Mouse (Mus musculus) neural tube, embryonic 11.5 days (tissue): ENCODE results near the gene Catip. TPM values are rescaled to one million over a fixed set of nuclear protein-coding genes. Genes with fewer than 3 reads are reported as not detected.
"Not testable (repeated sequence)": the region's sequence is repeated elsewhere in the genome, so short reads cannot be mapped to it uniquely, and the experiment has no call there.

Experiments
- ATAC-seq: fragments of 200-750 bp; cut with Nextera tagmentation; 2 replicates; pipeline ENCODE4 v1.8.0; 2017; ENCODE audit warnings: moderate number of reproducible peaks, mild to moderate bottlenecking, moderate TSS enrichment, moderate library complexity; ENCODE audit not compliant: insufficient read depth, low FRiP score, low TSS enrichment
- DNase-seq: peaks from one replicate; pipeline ENCODE4 v3.0.0-alpha.2; 2015; ENCODE audit warnings: low spot score
- H3K27ac ChIP-seq: fragments of 300-500 bp; sonication (generic); 2 replicates; pipeline ENCODE4 v1.5.1; 2014; ENCODE audit warnings: low read depth, mild to moderate bottlenecking, low read length
- H3K27me3 ChIP-seq: fragments of 300-500 bp; sonication (generic); 2 replicates; pipeline ENCODE4 v1.6.1; 2014; ENCODE audit warnings: mild to moderate bottlenecking, low read length, mixed read lengths; ENCODE audit not compliant: control insufficient read depth, insufficient read depth
- H3K36me3 ChIP-seq: fragments of 300-500 bp; sonication (generic); 2 replicates; pipeline ENCODE4 v1.6.1; 2014; ENCODE audit warnings: mild to moderate bottlenecking, low read length, moderate library complexity, mixed read lengths; ENCODE audit not compliant: control insufficient read depth, insufficient read depth
- H3K4me1 ChIP-seq: fragments of 300-500 bp; sonication (generic); 2 replicates; pipeline ENCODE4 v1.6.1; 2014; ENCODE audit warnings: low read length, mixed read lengths; ENCODE audit not compliant: control insufficient read depth, insufficient read depth
- H3K4me2 ChIP-seq: fragments of 300-500 bp; sonication (generic); 2 replicates; pipeline ENCODE4 v1.6.1; 2014; ENCODE audit warnings: low read depth, mild to moderate bottlenecking, moderate library complexity
- H3K4me3 ChIP-seq: fragments of 300-500 bp; sonication (generic); 2 replicates; pipeline ENCODE4 v1.5.1; 2014; ENCODE audit warnings: low read depth, low read length
- H3K9ac ChIP-seq: fragments of 300-500 bp; sonication (generic); 2 replicates; pipeline ENCODE4 v1.6.1; 2014; ENCODE audit warnings: mild to moderate bottlenecking, low read length
- H3K9me3 ChIP-seq: fragments of 300-500 bp; sonication (generic); 2 replicates; pipeline ENCODE4 v1.6.1; 2016; ENCODE audit warnings: low read length; ENCODE audit not compliant: control insufficient read depth
- WGBS: fragments of 180-500 bp; shearing (Covaris S2); extraction: QIAGEN DNeasy Blood & Tissue Kit; methylation state at CpG from one replicate; pipeline ENCODE4 v1.1.7; 2014; 5-methylcytosine and 5-hydroxymethylcytosine counted together
- polyA plus RNA-seq: library from polyadenylated mRNA; unstranded; fragments of >200 nt; fragmentation: Nextera tagmentation; extraction: Ambion mirVana; gene quantifications from 2 replicates; pipeline ENCODE4 v1.2.1, GENCODE M21; 2014

Catip gene
- polyA plus RNA-seq, 1 experiment from 2014 or later, result 0.20 TPM

DNA sequence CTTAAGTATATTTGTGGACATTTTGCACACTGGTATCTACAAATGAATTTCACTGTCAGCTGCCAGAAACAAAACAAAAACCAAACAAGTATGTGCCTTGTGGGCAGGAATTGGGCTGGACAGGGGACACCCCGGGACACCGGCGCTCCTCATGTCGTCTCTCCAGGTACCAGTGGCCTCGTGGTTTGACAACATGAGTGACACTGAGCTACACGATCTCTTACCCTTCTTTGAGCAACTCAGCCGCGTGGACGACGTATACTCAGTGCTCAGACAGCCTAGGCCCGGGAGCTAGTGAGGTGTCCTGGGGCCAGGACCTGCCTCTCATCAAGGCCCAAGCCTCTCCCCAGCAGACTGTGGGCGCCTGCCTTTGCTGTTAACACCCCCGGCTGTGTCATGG is 33.4 kb downstream of the Catip start:
- ATAC-seq (no peak), DNase-seq (no peak)
- 94% methylated on average over 12 of the region's 13 CpGs for WGBS
- H3K4me3 ChIP-seq, result no peak overlapping the region
- 0 out of 2 replicates have a peak, but pooled peaks cover 4% of the 10 kb centered on the region for H3K27me3 ChIP-seq
- H3K4me1 ChIP-seq, result peaks cover 10% of the 10 kb centered on the region
- H3K36me3 ChIP-seq, result peaks cover 7% of the 10 kb centered on the region; the same call in 1 of the 2 replicates
- H3K9me3 ChIP-seq, result no peaks in the 10 kb centered on the region
- no peak overlapping the region for H3K4me2 ChIP-seq
- H3K9ac ChIP-seq, result no peak overlapping the region
- H3K27ac ChIP-seq, result no peak overlapping the region

DNA sequence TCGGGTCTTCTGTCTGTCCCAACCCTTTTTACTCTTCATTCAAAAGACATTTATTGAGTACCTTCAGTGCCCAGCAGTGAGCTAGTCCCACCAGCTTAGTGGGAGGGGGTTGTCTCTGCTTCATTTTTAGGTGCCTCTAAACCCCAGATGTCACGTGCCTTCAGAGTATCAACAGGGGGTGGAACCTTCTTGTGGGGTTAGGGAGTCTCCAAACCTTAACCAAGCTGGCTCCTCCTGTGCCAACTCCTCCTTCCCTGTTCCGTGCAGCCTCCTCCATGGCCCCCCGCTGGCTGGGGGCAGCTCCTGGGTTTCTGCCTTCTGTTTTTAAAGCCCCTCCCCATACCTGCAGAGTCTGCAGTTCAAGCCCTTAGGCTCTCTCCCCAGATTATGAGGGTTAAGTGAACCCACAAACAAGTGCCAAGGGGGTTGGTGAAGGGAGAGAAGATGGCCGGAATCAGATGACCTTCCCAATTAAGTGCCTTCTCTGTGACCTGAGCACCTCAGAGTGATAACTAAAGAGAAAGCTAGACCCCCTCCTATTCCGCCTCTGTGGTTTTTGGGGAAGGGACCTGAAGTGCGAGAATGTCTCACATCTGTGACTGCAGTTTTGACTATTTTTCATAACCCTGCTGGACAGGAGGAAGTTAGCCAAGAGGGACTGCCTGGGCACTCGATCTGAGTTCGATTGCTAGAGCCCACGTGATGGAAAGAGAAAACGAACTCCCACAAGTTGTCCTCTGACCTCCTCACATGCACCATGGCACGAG is 34.7 kb downstream of the Catip start:
- Histone ChIP-seq H3K4me3 (peak overlapping the region; percentile 42), H3K27ac (0 out of 2 replicates have a peak overlapping the region, but pooled peaks have one; percentile 42), H3K4me2 (peak overlapping the region; percentile 70)
- 12% methylated on average over 11 of the region's 12 CpGs for WGBS
- H3K9ac ChIP-seq, H3K4me1 ChIP-seq, H3K36me3 ChIP-seq, H3K27me3 ChIP-seq, DNase-seq, H3K9me3 ChIP-seq, ATAC-seq: not testable (repeated sequence)

DNA sequence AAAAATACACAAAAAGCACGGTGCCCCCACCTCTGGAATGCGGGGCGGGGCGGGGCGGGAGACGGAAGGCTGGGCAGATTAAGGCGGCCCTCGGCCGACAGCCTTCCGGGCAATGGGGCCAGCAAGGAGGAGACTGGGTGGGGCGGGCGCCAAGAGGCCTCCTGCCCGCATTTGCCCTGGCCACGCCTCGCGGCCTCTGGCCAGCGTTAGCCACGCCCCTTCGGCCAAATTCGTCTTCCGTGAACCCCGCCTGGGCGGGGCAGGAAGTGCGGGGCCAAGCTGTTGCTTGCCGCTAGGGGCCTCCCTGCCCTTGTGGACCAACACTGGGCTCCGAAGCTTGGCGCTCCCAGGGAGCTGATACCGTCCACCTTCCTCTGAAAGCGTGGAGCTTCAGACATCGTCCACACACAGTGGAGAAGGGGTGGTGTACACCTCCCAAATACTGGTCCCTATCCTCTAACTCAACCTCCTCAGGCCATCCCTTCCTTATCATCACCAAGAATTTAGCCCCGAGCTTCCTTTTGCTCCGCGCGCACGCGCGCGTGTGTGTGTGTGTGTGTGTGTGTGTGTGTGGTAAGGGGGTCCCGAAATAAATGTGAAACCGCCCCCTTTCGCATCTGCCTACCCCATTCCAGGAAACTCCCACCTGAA is 35.5 kb downstream of the Catip start:
- under 1% methylated on average over 41 of the region's 41 CpGs for WGBS
- peaks cover 7% of the 10 kb centered on the region for H3K4me1 ChIP-seq
- H3K36me3 ChIP-seq, result peaks cover 7% of the 10 kb centered on the region; the same call in 1 of the 2 replicates
- peak; percentile 96 for DNase-seq
- no peaks in the 10 kb centered on the region for H3K9me3 ChIP-seq
- ATAC-seq, result peak; percentile 89
- no peaks in the 10 kb centered on the region for H3K27me3 ChIP-seq
- H3K27ac ChIP-seq, result peak overlapping the region; percentile 64
- peak overlapping the region; percentile 70 for H3K4me2 ChIP-seq
- peak overlapping the region; percentile 42 for H3K4me3 ChIP-seq
- H3K9ac ChIP-seq, result peak overlapping the region; percentile 50

DNA sequence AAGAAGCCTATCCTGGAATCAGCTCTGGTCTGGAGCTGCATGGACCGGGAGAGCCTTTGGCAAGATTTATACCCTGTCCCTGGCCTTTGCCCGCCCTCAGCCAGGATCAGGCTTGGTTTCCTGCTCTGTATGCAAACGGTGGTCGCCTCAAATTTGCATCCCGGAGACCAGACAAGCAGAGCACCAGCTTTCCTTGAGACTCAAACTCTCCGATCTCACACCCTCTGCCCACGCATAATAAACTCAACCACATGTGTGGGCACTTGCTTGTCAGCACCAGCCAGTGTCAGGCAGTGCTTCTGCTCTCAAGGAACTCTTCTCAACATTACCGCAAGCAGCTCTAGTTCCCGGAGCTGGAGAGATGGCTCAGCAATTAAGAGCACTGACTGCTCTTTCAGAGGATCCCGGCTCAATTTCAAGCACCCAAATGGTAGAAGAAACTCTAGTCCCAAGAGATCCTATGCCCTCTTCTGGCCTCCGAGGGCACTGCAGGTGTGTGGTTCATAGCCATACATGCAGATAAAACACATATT is 36.1 kb downstream of the Catip start:
- H3K4me3 ChIP-seq, result peak overlapping the region; percentile 42
- peak overlapping the region; percentile 50 for H3K9ac ChIP-seq
- peaks cover 7% of the 10 kb centered on the region; the same call in 1 of the 2 replicates for H3K36me3 ChIP-seq
- peak; percentile 73 for DNase-seq
- peaks cover under 1% of the 10 kb centered on the region for H3K4me1 ChIP-seq
- H3K27me3 ChIP-seq, result no peaks in the 10 kb centered on the region
- H3K9me3 ChIP-seq, result no peaks in the 10 kb centered on the region
- WGBS, result 3% methylated on average over 11 of the region's 11 CpGs
- H3K27ac ChIP-seq, result peak overlapping the region; percentile 64
- peak overlapping the region; percentile 70 for H3K4me2 ChIP-seq
- ATAC-seq, result peak; percentile 57

DNA sequence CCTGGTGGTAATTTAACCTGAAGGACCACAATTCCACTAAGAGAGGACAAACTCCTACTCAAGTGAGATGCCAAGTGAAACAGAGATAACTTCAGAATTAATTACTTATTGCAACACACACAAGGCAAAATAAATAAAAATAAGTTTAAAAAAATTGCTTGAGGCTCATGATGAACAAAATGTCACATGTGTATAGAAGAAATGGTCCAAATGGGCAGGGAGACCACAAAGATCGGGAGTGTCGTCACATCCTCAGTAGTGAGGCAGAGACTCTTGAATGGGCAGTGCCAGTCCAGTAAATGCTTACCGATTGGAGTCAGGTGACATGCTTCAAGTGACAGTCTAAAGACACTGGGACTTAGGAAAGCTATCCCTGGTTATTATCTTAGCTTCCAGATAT is 38.6 kb downstream of the Catip start:
- no peak overlapping the region for H3K9ac ChIP-seq
- H3K36me3 ChIP-seq, result no peaks in the 10 kb centered on the region
- ATAC-seq, result no peak
- 91% methylated on average over 3 of the region's 3 CpGs for WGBS
- H3K4me1 ChIP-seq, result no peaks in the 10 kb centered on the region
- H3K9me3 ChIP-seq, result no peaks in the 10 kb centered on the region
- no peak overlapping the region for H3K4me3 ChIP-seq
- H3K4me2 ChIP-seq, result no peak overlapping the region
- H3K27me3 ChIP-seq, result no peaks in the 10 kb centered on the region
- no peak for DNase-seq
- H3K27ac ChIP-seq, result no peak overlapping the region

DNA sequence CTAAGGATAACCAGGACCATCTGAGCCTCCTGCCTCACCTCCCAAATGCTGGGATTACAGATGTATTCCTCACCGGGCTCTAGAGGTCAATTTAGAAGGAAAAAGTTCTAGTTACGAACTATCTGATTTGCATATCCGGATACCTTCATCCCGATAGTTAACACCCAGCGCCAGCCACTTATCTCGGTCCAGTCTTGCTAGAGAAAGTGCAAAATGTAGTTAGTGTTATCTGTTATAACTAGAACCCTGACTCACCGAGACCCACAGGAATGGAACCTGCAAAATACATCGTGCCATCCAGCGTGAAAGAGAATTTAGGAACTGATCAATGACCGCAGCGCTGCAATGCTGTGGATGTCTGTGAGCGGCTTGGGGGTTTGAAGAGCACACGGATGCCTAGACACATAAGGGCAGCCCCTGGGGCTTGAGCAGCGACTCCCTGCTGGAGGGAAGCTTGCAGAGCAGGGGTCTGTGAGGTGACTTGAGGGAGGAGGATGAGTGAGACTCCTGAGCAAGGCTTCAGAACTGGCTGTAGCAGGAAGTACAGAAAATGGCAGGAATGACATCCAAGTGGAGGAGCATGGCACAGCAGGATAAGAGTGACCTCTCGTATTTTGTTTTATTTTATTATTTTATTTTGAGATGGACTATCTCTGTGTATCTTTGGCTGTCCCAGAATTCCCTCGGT is 39.3 kb downstream of the Catip start:
- H3K36me3 ChIP-seq, result no peaks in the 10 kb centered on the region
- H3K4me2 ChIP-seq, result no peak overlapping the region
- no peak overlapping the region for H3K9ac ChIP-seq
- H3K27me3 ChIP-seq, result no peaks in the 10 kb centered on the region
- no peak overlapping the region for H3K27ac ChIP-seq
- ATAC-seq (no peak), DNase-seq (no peak)
- H3K9me3 ChIP-seq, result no peaks in the 10 kb centered on the region
- H3K4me1 ChIP-seq, result no peaks in the 10 kb centered on the region
- WGBS, result 57% methylated on average over 16 of the region's 16 CpGs
- H3K4me3 ChIP-seq, result no peak overlapping the region

DNA sequence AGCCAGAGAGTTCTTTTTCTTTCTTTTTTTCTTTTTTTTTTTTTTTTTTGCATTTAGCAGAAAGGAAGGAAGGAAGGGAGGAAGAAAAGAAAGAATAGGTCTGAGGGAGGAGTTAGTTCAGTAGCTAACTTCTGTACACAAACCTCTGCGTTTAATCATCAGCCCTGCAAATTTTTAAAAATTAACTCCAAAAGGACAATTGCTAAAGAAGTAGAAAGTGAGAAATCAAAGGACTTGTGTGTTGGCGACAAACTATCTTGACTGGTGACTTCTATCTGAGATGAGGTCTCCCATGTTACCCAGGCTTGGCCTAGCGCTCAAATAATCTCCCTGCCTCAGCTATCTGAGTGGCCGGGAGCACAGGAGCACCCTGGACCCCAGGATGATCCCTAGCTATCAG is 42.3 kb downstream of the Catip start:
- DNase-seq (no peak), ATAC-seq (no peak)
- H3K9me3 ChIP-seq, result no peaks in the 10 kb centered on the region
- WGBS, result 95% methylated on average over 4 of the region's 4 CpGs
- H3K27me3 ChIP-seq, result no peaks in the 10 kb centered on the region
- no peaks in the 10 kb centered on the region for H3K36me3 ChIP-seq
- no peak overlapping the region for H3K4me3 ChIP-seq
- no peak overlapping the region for H3K4me2 ChIP-seq
- H3K27ac ChIP-seq, result no peak overlapping the region
- H3K4me1 ChIP-seq, result no peaks in the 10 kb centered on the region
- H3K9ac ChIP-seq, result no peak overlapping the region

DNA sequence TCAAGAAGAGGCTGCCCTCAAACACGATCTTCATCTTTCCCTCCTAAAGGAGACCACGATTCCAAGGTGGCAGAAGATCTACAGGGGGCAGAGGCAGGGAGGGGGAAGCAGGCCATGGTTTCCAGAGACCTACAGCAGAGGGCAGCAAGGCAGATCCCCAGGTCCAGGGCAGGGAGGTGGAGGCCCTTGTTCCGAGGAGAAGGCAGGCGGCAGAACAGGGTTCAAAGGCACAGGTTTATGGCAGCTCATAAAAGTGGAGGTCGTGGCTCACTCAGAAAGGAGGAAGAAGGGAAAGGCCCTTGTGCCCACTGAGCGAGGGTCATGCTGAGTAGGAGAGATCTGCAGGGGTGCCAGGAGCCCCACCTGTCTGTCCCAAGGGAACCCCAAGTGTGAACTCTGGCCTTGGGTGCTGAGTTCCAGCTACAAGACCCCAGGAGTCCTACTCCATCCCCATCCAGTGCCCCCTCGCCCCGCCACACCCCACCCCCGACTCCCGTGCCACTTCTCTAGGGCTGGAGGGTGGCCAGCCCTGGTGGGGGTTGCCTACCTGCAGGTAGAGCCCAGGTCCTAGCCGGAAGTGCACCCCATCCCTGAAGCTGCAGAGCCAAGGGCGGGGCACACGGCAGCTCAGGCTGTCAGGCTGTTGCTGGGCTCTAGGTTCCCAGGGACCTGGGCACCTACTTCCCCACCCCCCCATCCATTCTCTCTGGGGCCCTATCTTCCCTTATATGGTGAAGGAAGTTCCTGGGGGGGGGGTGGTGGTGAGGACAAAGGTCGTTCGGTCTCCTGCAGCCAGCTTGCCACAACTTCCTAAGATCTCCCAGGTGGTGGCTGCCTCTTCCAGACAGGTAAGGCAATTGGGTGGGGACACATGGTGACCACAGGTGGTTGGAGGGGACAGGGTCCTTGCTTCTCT is 46.9 kb downstream of the Catip start, which contains the start of gene Vil1:
Vil1 (plus strand) TSS at position 788 of the 916 bp plus-strand sequence.
- H3K4me2 ChIP-seq, result no peak within 1 kb of the TSS
- H3K9ac ChIP-seq, result no peak within 1 kb of the TSS
- H3K27me3 ChIP-seq, result no peaks in the 10 kb centered on the region
- ATAC-seq, result no peak
- WGBS, result 34% methylated on average over 15 of the region's 15 CpGs
- no peak within 1 kb of the TSS for H3K27ac ChIP-seq
- no peak within 1 kb of the TSS for H3K4me3 ChIP-seq
- no peaks in the 10 kb centered on the region for H3K4me1 ChIP-seq
- H3K36me3 ChIP-seq, result no peaks in the 10 kb centered on the region
- no peaks in the 10 kb centered on the region for H3K9me3 ChIP-seq
- DNase-seq, result no peak
